Mouse (Mus musculus) c-Kit-positive CD71-positive TER-119-positive erythroid progenitor cells, embryonic 14.5 days (primary cell): ENCODE measurements around the gene Epb41.

Source experiments
- DNase-seq: peaks from one replicate; pipeline ENCODE4 v3.0.0-alpha.2; 2013; ENCODE audit warnings: low spot score

The Epb41 gene

GRCm38 (mm10) chr4:132074933-132075769, at the start of gene Epb41:
Epb41 (minus strand) TSS chr4:132075321.
- peak; percentile 99 for DNase-seq

DNA sequence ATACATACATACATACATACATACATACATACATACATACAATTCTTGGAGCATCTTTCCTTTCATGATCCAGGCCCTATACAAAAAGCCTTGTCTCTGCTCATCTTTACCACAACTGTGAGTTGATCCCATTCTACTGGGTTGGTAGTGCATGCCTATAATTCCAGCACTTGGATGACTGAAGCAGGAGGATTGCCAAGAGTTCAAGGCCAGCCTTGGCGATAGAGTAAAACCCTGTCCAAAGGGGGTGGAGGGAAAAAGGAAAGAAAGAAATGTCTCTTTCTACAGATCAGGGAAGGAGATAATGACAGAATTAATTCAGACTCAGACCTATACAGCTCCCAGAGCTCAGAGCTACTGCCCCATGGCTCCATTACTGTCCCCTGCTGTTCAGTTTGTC, 48.0 kb upstream of the Epb41 start:
- DNase-seq = no peak

DNA sequence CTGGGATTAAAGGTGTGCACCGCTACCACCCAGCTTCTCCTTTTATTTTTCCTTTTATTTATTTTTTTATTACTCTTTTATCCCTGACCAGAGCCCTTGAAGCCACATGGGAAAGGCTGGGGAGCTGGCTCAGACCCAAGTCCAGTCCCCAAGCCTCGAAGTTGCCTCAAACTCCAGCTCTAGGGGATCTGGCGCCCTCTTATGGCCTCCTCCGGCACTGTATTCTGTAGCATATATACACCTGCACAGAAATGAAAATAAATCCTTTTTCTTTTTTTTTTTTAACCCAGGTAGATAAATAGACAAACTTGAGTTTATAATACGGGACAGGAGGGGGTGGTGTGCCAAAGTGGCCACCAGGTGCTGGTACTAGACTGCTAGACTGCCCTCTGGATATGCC, 46.6 kb upstream of the Epb41 start:
- DNase-seq = no peak

- DNase-seq = no peak
These were observed 44.4 kb upstream of the Epb41 start for GRCm38 (mm10) chr4:132119566-132119965.

DNA sequence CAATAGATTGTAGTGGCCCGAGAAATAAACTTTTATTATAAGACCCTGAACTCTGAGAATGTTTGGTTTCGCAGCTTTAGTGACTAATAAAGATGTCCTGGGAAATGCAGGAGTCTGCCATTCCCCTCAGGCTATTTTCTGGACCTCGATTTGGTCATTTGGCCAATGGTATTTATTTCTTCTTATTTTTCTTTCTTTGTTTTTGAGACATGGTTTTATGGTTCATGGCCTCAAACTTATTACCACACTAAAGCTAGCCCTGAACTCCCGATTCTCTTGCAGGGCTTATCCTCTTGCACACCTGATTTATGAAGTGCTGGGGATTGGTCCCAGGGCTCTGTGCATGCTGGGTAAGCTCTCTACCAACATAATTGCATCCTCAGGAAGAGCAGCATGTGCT, 41.2 kb upstream of the Epb41 start:
- no peak for DNase-seq

- no peak for DNase-seq
These were observed 38.4 kb upstream of the Epb41 start for GRCm38 (mm10) chr4:132113411-132114095.

DNA sequence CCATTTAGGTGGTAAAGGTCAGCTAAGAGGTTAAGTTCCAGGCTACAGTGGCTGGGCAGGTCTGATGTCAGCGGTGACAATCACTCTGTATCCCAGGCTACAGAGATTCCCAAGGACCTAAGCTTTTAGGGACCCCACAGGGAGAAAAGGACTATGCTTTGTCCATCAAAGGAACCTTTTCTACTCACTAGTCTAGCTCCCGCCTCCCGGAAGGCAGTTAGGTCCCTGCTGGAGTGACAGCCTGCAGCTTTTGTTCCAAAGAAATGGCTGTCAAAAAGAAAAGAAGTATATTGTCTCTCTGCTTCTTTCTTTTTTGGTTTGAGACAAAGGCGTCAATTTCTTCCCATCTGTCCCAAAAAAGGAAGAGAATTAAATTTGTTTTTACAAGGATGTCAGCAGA, 36.1 kb upstream of the Epb41 start:
- no peak for DNase-seq

- DNase-seq = no peak
These were observed 33.1 kb upstream of the Epb41 start for GRCm38 (mm10) chr4:132108221-132108620.

DNA sequence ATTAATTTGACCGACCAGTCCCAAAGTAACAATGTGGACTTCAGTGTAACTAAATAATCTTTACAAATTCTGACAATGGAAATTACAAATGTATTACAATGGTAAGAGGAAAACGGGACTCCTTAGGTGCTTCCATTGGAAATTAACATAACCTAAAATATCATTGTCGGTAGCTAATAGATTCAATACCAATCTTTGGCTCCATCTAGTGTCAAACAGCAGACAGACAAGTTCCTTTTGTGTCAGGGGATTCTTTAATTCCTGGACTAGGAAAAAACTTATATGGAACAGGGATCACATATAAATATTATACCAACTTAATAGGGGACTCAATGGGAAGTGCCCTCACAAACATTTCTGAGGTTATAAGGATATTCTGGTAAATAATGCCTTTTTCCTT, 26.0 kb upstream of the Epb41 start:
- no peak for DNase-seq

DNA sequence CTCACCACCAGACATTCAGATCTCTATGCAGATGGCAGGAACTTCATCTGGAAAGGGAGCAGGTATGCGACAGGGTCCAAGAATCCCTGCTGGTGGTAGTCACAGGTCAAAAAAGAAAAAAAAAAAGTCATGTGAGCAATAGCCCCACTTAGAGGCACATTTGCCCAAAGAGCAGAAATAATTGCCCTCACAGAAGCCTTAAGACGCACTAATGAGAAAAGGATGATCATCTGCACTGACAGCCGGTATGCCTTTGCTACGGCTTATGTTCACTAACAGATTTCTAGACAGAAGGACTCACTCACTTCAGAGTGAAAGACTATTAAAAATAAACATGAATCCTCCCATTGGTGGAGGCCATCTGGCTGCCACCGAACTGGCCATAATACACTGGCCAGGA, 24.4 kb upstream of the Epb41 start:
- no peak for DNase-seq

GRCm38 (mm10) chr4:132095043-132095442, 19.9 kb upstream of the Epb41 start:
- DNase-seq = no peak

DNA sequence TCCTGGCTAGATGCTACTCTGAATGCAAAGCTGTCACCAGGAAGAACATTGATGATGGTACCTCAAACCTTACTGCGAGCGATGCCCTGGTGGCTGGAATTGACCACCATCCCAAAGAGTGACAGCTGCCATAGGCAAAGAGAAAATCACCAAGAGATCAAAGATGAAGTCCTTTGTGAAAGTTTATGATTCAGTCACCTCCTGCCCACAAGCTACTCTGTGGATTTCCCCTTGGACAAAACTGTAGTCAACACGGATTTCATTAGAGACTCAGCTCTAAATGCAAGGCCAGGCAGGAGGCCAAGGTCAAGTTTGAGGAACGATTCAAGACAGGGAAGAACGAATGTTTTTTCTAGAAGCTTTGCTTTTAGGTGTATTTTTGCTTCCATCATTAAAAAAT, 18.8 kb upstream of the Epb41 start:
- DNase-seq = no peak

GRCm38 (mm10) chr4:132093136-132093535, 18.0 kb upstream of the Epb41 start:
- no peak for DNase-seq

GRCm38 (mm10) chr4:132088921-132089320, 13.8 kb upstream of the Epb41 start:
- peak; percentile 63 for DNase-seq

- DNase-seq = no peak
These were observed 10.0 kb upstream of the Epb41 start for GRCm38 (mm10) chr4:132085114-132085513.

GRCm38 (mm10) chr4:132080492-132080983, 5.4 kb upstream of the Epb41 start:
- no peak for DNase-seq

GRCm38 (mm10) chr4:132079555-132080275, 4.6 kb upstream of the Epb41 start:
- peak; percentile 83 for DNase-seq

DNA sequence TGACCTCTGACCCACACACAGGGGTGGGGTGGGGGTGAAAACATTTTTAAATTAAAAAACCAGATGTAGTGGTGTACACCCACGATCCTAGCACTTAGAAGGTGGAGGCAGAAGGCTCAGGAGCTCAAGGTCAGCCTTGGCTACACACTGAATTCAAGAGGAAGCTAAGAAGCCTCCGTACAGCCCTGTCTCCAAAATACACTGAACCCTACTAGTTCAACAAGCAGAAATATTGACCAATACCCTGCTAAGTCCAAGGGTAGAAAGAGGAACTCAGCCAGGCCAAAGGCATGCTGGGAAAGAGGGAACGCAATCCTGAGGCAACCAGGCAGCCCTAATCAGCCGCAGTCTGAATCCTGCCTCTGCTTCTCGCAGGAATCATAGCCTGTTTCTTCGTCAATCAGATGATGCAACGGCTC, 3.2 kb upstream of the Epb41 start:
- peak; percentile 51 for DNase-seq

DNA sequence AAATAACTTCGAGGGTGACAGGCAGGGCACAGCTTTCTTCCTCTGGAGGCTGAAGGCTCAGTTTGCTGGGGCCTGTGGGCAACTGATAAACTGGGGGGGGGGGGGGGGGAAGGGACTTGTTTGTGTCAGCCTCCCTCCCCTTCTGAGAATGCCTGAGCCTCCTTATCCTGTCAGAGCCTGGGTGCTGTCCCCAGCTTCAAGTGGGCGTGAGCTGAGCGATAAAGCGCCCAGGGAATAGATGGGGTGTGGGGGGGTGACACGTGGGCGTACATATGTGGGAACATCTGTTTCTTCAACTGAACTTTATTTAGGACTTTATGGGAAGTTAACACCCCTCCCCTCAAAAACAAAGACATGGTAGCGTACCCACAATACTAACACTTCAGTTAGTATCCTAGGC, 2.3 kb upstream of the Epb41 start:
- DNase-seq = peak; percentile 96

GRCm38 (mm10) chr4:132076480-132077405, 1.6 kb upstream of the Epb41 start:
- DNase-seq = peak; percentile 98

DNA sequence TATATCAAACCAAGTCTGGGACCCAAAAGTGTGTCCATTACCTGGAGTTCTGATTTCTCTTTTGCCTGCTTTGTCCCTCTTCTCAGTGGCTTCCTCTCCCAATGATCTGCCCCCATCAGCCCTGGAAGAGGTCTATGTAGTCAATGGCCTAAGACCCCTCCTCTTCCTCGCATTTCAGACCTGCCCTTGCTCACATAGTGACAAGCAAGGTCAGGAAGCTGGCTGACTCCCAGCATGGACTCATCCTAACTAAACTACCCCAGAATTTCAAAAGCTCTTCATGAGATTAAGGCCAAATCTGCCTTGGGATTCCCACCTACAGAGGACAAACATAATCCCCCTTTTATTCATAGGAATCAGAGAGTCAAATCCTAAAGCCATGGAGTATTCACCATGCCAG, 675 bp upstream of the Epb41 start:
- DNase-seq = no peak
